Mouse (Mus musculus) MEL (cell line): Measurements from ENCODE around the gene Vmn2r49.
"Not testable (repeated sequence)": the region's sequence is repeated elsewhere in the genome, so short reads cannot be mapped to it uniquely, and the experiment has no call there.

Source experiments
- CHD2 ChIP-seq: IDR thresholded peaks from 2 replicates; pipeline ENCODE4 v1.6.1; 2011; ENCODE audit warnings: low read length, improper control_type of control experiment
- CTCF ChIP-seq, 3 experiments: IDR thresholded peaks in 2 of 3; conservative IDR thresholded peaks in 1 of 3; 2 replicates each; pipeline ENCODE4 v1.5.1; 2011 to 2012; ENCODE audit warnings: low read length in 3 of 3, low read depth in 2 of 3, mild to moderate bottlenecking in 2 of 3, improper control_type of control experiment in 1 of 3, inconsistent platforms in 1 of 3, mixed read lengths in 1 of 3, moderate library complexity in 1 of 3; ENCODE audit not compliant: control insufficient read depth in 1 of 3, insufficient read depth in 1 of 3, poor library complexity in 1 of 3, severe bottlenecking in 1 of 3
- EP300 ChIP-seq, 2 experiments: IDR thresholded peaks; 2 replicates each; pipeline ENCODE4 v1.6.1; 2011; ENCODE audit warnings: improper control_type of control experiment in 2 of 2, low read length in 2 of 2, low read depth in 1 of 2, mild to moderate bottlenecking in 1 of 2
- GATA1 ChIP-seq: IDR thresholded peaks from 2 replicates; pipeline ENCODE4 v1.6.1; 2011; ENCODE audit warnings: low read depth, low read length, improper control_type of control experiment
- HCFC1 ChIP-seq: IDR thresholded peaks from 2 replicates; pipeline ENCODE4 v1.6.1; 2012; ENCODE audit warnings: low read depth, mild to moderate bottlenecking, inconsistent platforms, low read length, improper control_type of control experiment, moderate library complexity
- JUND ChIP-seq: IDR thresholded peaks from 2 replicates; pipeline ENCODE4 v1.6.1; 2011; ENCODE audit warnings: low read depth, mild to moderate bottlenecking, improper control_type of control experiment, low read length
- KAT2A ChIP-seq: conservative IDR thresholded peaks from 2 replicates; pipeline ENCODE4 v1.6.1; 2012; ENCODE audit warnings: low read depth, low read length, improper control_type of control experiment, inconsistent platforms
- MAX ChIP-seq: IDR thresholded peaks from 2 replicates; pipeline ENCODE4 v1.6.1; 2011; ENCODE audit warnings: low read length, improper control_type of control experiment
- MYC ChIP-seq: IDR thresholded peaks from 2 replicates; pipeline ENCODE4 v1.6.1; 2011; ENCODE audit warnings: low read depth, mild to moderate bottlenecking, low read length, improper control_type of control experiment, moderate library complexity
- POLR2A ChIP-seq, 2 experiments: IDR thresholded peaks; 2 replicates each; pipeline ENCODE4 v1.6.1; 2011 to 2012; ENCODE audit warnings: low read length in 2 of 2, mild to moderate bottlenecking in 2 of 2, control low read depth in 1 of 2, improper control_type of control experiment in 1 of 2, low read depth in 1 of 2, moderate library complexity in 1 of 2; ENCODE audit not compliant: control insufficient read depth in 1 of 2, insufficient read depth in 1 of 2, poor library complexity in 1 of 2
- RCOR1 ChIP-seq: IDR thresholded peaks from 2 replicates; pipeline ENCODE4 v1.6.1; 2012; ENCODE audit warnings: low read depth, mild to moderate bottlenecking, inconsistent platforms, low read length, improper control_type of control experiment
- TCF12 ChIP-seq: IDR thresholded peaks from 2 replicates; pipeline ENCODE4 v1.6.1; 2014; ENCODE audit warnings: low read depth, mild to moderate bottlenecking, inconsistent platforms, low read length, improper control_type of control experiment, moderate library complexity
- USF1 ChIP-seq: IDR thresholded peaks from 2 replicates; pipeline ENCODE4 v1.6.1; 2014; ENCODE audit warnings: low read depth, mild to moderate bottlenecking, inconsistent platforms, low read length, improper control_type of control experiment, moderate library complexity
- ZC3H11A ChIP-seq: IDR thresholded peaks from 2 replicates; pipeline ENCODE4 v1.6.1; 2012; ENCODE audit warnings: low read depth, mild to moderate bottlenecking, inconsistent platforms, low read length, improper control_type of control experiment

- not testable (repeated sequence) for TF ChIP-seq CTCF (IDR thresholded peaks at IDR 0.05 in 2 of 3, conservative IDR thresholded peaks at IDR 0.05 in 1 of 3; ENCODE audit: control insufficient read depth in 1 of 3, insufficient read depth in 1 of 3, low read depth in 2 of 3, low read length in 3 of 3, poor library complexity in 1 of 3, severe bottlenecking in 1 of 3); TCF12; MYC; ZC3H11A; MAX; KAT2A; EP300 (IDR thresholded peaks at IDR 0.05; ENCODE audit: low read depth in 1 of 2, low read length in 2 of 2); RCOR1; USF1; POLR2A (IDR thresholded peaks at IDR 0.05; ENCODE audit: control insufficient read depth in 1 of 2, insufficient read depth in 1 of 2, low read depth in 1 of 2, low read length in 2 of 2, poor library complexity in 1 of 2); JUND; HCFC1; GATA1; CHD2
Observed at GRCm38 (mm10) chr7:9992157-9992556, at the start of gene Vmn2r49.
